Mouse (Mus musculus) liver, adult (tissue): Measurements from ENCODE around the gene Ifrd2.

Experiments
- GATA4 ChIP-seq: IDR thresholded peaks from 2 replicates; pipeline ENCODE4 v1.6.1; 2014; ENCODE audit warnings: mild to moderate bottlenecking, low read length; ENCODE audit not compliant: insufficient replicate concordance

The Ifrd2 gene

GRCm38 (mm10) chr9:107580501-107581317, 6.7 kb upstream of the Ifrd2 start, which contains the start of gene Hyal3:
TSS of gene Hyal3 (plus strand) at chr9:107580818.
- TF ChIP-seq GATA4 = no peak

GRCm38 (mm10) chr9:107581584-107581983, 5.9 kb upstream of the Ifrd2 start:
- no peak for TF ChIP-seq GATA4

DNA sequence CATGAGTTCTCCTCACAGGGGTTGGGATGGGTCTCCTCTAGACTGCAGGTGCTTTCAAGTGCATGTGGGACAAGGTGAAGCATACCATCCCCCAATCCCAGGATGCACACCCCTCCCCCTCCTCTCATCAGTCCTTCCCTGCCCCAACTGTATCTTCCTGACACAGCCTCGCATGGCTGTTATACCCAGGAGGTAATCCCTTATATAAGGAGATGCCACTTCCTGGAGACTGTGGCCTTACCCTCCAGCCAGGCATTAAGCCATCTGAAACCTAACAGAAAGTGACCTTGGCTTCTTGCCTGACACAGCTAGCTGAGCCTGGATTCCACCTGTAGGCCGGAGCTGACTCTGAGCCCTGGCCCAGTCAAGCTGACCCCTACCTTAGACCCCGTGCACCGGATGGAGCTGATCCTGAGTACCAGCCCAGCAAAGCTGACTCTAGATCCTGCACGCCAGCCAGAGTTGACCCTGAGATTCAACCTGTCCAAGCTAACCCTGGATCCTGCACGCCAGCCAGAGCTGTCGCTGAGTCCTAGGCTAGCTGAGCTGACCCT, 4.9 kb upstream of the Ifrd2 start:
- TF ChIP-seq GATA4 = no peak

DNA sequence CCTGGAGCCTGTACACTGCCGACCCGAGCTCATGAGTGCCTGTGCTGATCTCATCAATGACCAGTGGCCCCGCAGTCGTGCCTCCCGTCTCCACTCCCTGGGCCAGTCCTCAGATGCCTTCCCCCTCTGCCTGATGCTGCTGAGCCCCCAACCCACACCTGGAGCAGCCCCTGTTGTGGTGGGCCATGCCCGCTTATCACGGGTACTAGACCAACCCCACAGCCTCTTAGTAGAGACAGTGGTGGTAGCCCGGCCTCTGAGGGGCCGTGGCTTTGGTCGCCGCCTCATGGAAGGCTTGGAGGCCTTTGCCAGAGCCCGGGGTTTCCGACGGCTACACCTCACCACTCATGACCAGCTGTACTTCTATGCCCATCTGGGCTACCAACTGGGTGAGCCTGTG, 4.3 kb upstream of the Ifrd2 start:
- no peak for TF ChIP-seq GATA4

DNA sequence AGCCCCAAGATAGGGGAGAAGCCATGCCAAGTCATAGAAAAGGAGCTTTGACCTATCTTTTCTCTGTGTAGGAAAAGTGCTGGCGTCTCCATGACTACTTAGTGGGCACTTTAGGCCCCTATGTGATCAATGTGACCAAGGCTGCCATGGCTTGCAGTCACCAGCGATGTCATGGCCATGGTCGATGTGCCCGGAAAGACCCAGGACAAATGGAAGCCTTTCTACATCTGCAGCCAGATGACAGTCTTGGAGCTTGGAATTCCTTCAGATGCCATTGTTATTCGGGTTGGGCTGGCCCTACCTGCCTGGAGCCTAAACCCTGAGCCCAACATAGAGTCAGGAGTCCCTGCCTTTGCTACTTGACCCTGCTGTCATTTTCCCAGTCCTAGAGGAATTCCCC, 938 bp upstream of the Ifrd2 start:
- no peak for TF ChIP-seq GATA4

GRCm38 (mm10) chr9:107587833-107588639, 594 bp downstream of the Ifrd2 start:
- TF ChIP-seq GATA4 = peak; percentile 37; the same call in 1 of the 2 replicates

DNA sequence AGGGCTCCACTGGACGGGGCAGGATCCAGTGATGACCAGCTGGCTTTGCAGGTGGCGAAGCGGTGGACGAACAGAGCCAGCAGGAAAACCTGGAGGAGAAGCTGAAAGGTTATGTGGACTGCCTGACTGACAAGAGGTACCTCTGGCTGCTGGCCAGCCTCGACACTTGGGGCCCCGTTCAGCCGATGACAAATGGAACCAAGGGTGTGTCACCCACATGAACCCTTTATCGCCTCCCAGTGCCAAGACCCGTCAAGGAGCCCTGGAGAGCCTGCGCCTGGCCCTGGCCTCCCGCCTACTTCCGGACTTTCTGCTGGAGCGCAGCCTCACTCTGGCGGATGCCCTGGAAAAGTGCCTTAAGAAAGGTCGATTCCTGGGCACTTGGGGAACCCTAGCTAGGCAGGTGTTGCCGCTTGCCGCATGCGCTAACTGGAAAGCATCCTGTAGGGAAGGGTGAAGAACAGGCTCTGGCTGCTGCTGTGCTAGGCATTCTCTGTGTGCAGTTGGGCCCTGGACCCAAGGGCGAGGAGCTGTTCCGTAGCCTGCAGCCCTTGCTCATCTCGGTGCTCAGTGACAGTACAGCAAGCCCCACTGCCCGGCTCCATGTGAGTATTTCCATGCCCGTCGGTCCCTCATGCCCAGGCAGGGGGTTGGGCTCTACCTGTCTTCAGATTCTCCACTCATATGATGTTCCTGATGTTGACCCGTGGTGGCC, 2.8 kb downstream of the Ifrd2 start:
- TF ChIP-seq GATA4 = no peak

GRCm38 (mm10) chr9:107590773-107591060, 3.3 kb downstream of the Ifrd2 start:
- TF ChIP-seq GATA4 = no peak

DNA sequence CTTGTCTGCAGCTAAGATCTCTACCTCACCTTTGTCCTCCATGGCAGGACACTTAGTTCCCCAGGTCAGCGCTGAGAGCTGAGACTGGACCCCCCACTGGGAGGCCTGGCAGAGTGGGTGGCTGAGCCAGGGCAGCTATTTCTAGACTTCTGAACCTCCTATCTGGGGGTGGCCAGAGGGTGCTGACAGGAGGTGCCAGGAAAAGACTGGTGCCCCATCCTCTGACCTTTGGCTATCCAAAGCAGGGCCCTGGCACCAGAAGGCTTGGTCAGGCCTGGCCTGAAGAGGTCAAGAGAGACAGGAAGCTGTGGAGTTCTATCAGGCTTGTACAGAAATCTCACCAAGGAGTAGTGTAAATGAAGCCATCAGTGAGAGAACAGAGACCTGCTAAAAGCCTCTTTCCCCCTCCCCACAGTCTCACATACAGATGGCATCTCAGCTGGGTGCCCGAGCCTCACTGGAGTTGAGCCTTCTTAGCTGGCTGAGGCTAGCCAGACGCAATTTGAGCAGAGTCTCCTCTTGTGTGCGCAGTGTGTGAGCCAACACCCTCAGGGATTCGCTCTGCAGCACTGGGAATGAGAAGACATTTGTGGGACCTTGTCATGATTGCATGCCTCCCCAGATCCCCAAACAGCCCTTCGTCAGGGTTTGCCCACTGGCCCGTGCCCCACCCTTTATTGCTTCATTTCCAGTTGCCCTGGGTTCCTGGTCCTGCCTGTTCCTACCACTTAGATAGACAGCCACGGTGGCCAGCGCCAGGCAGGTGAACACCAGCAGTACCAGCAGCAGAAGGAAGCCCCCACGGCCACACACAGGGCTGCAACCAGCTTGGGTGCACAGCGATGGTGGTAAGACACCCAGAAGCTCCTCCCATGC, 5.9 kb downstream of the Ifrd2 start:
- TF ChIP-seq GATA4 = no peak

DNA sequence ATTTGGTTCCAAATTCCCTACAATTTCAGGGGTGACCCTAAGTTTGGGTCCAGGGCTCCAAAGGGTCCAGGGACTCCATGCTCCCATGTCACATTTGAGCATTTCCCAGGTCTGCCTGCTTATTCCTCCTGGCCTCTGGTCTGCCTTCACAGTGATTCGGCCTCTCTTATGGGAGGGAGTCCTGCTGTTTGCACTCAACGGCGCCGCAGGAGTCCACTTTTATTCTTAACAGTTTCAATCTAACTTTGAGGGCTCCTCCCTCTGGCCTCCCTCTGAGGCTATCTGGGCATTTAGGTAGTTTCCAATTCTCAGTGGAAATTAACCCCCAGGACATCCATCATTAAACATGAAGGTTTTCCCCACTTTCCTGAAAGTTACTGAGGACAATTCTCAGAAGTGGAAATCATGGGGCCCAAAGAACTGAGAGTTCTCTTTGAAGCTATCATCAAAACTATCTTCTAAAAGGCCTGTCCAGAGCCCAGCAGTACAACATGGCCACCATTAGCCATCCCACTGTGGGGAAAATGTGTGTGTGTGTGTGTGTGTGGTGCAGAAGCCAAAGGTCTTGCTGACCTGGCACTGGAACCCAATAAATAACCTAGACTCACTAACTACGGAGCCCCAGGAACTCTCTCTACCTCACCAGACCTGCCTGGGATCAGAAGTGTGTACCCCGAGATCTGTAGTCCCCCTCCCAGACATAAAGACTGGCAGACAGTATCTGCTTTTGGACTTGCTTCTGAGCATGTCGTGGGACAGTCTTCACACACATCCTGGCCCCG, 7.0 kb downstream of the Ifrd2 start:
- no peak for TF ChIP-seq GATA4

GRCm38 (mm10) chr9:107596619-107597569, 9.5 kb downstream of the Ifrd2 start:
- TF ChIP-seq GATA4 = no peak

DNA sequence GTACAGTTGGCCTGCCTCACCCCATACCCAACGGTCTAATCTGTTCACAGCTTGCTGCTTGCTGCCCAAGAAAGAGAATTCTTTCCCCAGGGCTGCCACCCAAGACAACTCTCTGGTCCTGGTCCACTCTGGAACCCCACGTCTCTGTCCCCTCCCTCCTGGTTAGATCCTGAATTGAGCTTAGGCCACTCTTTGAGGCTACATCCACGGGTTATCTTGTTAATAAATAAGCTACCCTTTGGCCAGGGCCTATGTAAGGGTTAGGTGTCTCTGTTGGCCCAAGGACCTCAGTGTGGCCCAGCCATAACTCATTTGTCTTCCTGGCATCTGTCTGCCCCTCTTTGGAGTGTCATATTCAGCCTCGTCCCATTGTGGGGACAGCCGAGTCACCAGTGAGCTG, 10.9 kb downstream of the Ifrd2 start:
- TF ChIP-seq GATA4 = no peak

- TF ChIP-seq GATA4 = no peak
These were observed 12.0 kb downstream of the Ifrd2 start for GRCm38 (mm10) chr9:107599433-107599832.
